Mouse (Mus musculus): ENCODE measurements around the gene Zfp821. TPM values are rescaled to one million over a fixed set of nuclear protein-coding genes. Genes with fewer than 3 reads are reported as not detected.

Zfp821 gene
- total and polyA plus RNA-seq, 2 experiments: 0.73 to 1.8 TPM

- WGBS: 90% methylated on average over 6 of the region's 6 CpGs
- H3K79me2 ChIP-seq (ENCODE audit: control insufficient read depth, insufficient read depth, low read length): no peaks in the 10 kb centered on the region
- no peak overlapping the region for H3K9ac ChIP-seq (ENCODE audit: low read depth, low read length)
- TF ChIP-seq POLR2A (IDR thresholded peaks at IDR 0.05; ENCODE audit: extremely low read depth, insufficient read depth, low read length) (no peak), CTCF (IDR thresholded peaks at IDR 0.05; ENCODE audit: low read depth, low read length) (no peak)
- H3K4me1 ChIP-seq (ENCODE audit: control insufficient read depth, insufficient read depth, low read length): no peaks in the 10 kb centered on the region; the same call in 1 of the 2 replicates
- H3K27ac ChIP-seq (replicated peaks; ENCODE audit: insufficient read depth, low read depth, low read length): no peak overlapping the region
- DNase-seq (ENCODE audit: extremely low read depth, low read depth, low spot score): no peak
- H3K4me3 ChIP-seq (ENCODE audit: insufficient read depth, low read depth, low read length): no peak overlapping the region
- H3K27me3 ChIP-seq (ENCODE audit: control insufficient read depth, insufficient read depth, low read length): no peaks in the 10 kb centered on the region
- H3K36me3 ChIP-seq (ENCODE audit: control insufficient read depth, insufficient read depth, low read length): no peaks in the 10 kb centered on the region
Observed at GRCm38 (mm10) chr8:109764031-109764430, 58.7 kb downstream of the Zfp821 start.

- peak; percentile 58 for DNase-seq (ENCODE audit: extremely low read depth, low read depth, low spot score)
- Histone ChIP-seq H3K4me1 (ENCODE audit: control insufficient read depth, insufficient read depth, low read length) (no peaks in the 10 kb centered on the region), H3K27ac (replicated peaks; ENCODE audit: insufficient read depth, low read depth, low read length) (no peak overlapping the region; the same call in 1 of the 2 replicates), H3K79me2 (ENCODE audit: control insufficient read depth, insufficient read depth, low read length) (no peaks in the 10 kb centered on the region), H3K36me3 (ENCODE audit: control insufficient read depth, insufficient read depth, low read length) (no peaks in the 10 kb centered on the region), H3K4me3 (ENCODE audit: insufficient read depth, low read depth, low read length) (peak overlapping the region; percentile 33; the same call in 1 of the 2 replicates), H3K9ac (ENCODE audit: low read depth, low read length) (peak overlapping the region; percentile 47; the same call in 1 of the 2 replicates), H3K27me3 (ENCODE audit: control insufficient read depth, insufficient read depth, low read length) (no peaks in the 10 kb centered on the region)
- TF ChIP-seq POLR2A (IDR thresholded peaks at IDR 0.05; ENCODE audit: extremely low read depth, insufficient read depth, low read length) (no peak), CTCF (IDR thresholded peaks at IDR 0.05; ENCODE audit: low read depth, low read length) (no peak)
- 51% methylated on average over 7 of the region's 7 CpGs for WGBS
Observed at GRCm38 (mm10) chr8:109766081-109766480, 60.7 kb downstream of the Zfp821 start.

GRCm38 (mm10) chr8:109773154-109773553, 67.8 kb downstream of the Zfp821 start:
- no peak overlapping the region for H3K9ac ChIP-seq (ENCODE audit: low read depth, low read length)
- DNase-seq (ENCODE audit: extremely low read depth, low read depth, low spot score): no peak
- H3K27ac ChIP-seq (replicated peaks; ENCODE audit: insufficient read depth, low read depth, low read length): no peak overlapping the region
- H3K36me3 ChIP-seq (ENCODE audit: control insufficient read depth, insufficient read depth, low read length): no peaks in the 10 kb centered on the region
- H3K4me1 ChIP-seq (ENCODE audit: control insufficient read depth, insufficient read depth, low read length): no peaks in the 10 kb centered on the region
- no peaks in the 10 kb centered on the region for H3K27me3 ChIP-seq (ENCODE audit: control insufficient read depth, insufficient read depth, low read length)
- H3K4me3 ChIP-seq (ENCODE audit: insufficient read depth, low read depth, low read length): no peak overlapping the region
- H3K79me2 ChIP-seq (ENCODE audit: control insufficient read depth, insufficient read depth, low read length): no peaks in the 10 kb centered on the region
- 68% methylated on average over 3 of the region's 3 CpGs for WGBS
- TF ChIP-seq POLR2A (IDR thresholded peaks at IDR 0.05; ENCODE audit: extremely low read depth, insufficient read depth, low read length) (no peak), CTCF (IDR thresholded peaks at IDR 0.05; ENCODE audit: low read depth, low read length) (no peak)

Other genes starting within 250 kb of the Zfp821 start
- gene Pmfbp1, start 211.5 kb upstream of the Zfp821 start, total RNA-seq (2014; rRNA removed): not detected in 2 replicates
- 0.02 TPM in 1 of 2 replicates, not detected in the other for gene Pmfbp1, start 211.5 kb upstream of the Zfp821 start, polyA plus RNA-seq (2012; rRNA removed)
- gene Dhx38, start 139.7 kb upstream of the Zfp821 start, total RNA-seq (2014; rRNA removed): 6.9 and 8.7 TPM in 2 replicates
- 8.3 and 10.2 TPM in 2 replicates for gene Dhx38, start 139.7 kb upstream of the Zfp821 start, polyA plus RNA-seq (2012; rRNA removed)
- gene Txnl4b, start 139.7 kb upstream of the Zfp821 start, total RNA-seq (2014; rRNA removed): 9.7 and 9.9 TPM in 2 replicates
- 5.3 and 6.6 TPM in 2 replicates for gene Txnl4b, start 139.7 kb upstream of the Zfp821 start, polyA plus RNA-seq (2012; rRNA removed)
- 2,096 and 2,327 TPM in 2 replicates for gene Hp, start 126.4 kb upstream of the Zfp821 start, total RNA-seq (2014; rRNA removed)
- gene Hp, start 126.4 kb upstream of the Zfp821 start, polyA plus RNA-seq (2012; rRNA removed): 2,417 and 2,600 TPM in 2 replicates
- gene Dhodh, start 96.9 kb upstream of the Zfp821 start, total RNA-seq (2014; rRNA removed): 7.5 and 10.9 TPM in 2 replicates
- 12.0 and 14.0 TPM in 2 replicates for gene Dhodh, start 96.9 kb upstream of the Zfp821 start, polyA plus RNA-seq (2012; rRNA removed)
- gene Pkd1l3, start 91.0 kb upstream of the Zfp821 start, total RNA-seq (2014; rRNA removed): 0.07 TPM in 1 of 2 replicates, not detected in the other
- not detected in 2 replicates for gene Pkd1l3, start 91.0 kb upstream of the Zfp821 start, polyA plus RNA-seq (2012; rRNA removed)
- 31.8 and 31.9 TPM in 2 replicates for gene Ist1, start 12.3 kb upstream of the Zfp821 start, total RNA-seq (2014; rRNA removed)
- 24.6 and 26.1 TPM in 2 replicates for gene Ist1, start 12.3 kb upstream of the Zfp821 start, polyA plus RNA-seq (2012; rRNA removed)
- gene Atxn1l, start 32.2 kb downstream of the Zfp821 start, total RNA-seq (2014; rRNA removed): 6.3 and 7.5 TPM in 2 replicates
- gene Atxn1l, start 32.2 kb downstream of the Zfp821 start, polyA plus RNA-seq (2012; rRNA removed): 5.9 and 6.2 TPM in 2 replicates
- 54.8 and 57.8 TPM in 2 replicates for gene Ap1g1, start 73.0 kb downstream of the Zfp821 start, total RNA-seq (2014; rRNA removed)
- 28.0 and 28.2 TPM in 2 replicates for gene Ap1g1, start 73.0 kb downstream of the Zfp821 start, polyA plus RNA-seq (2012; rRNA removed)
- gene Phlpp2, start 163.0 kb downstream of the Zfp821 start, total RNA-seq (2014; rRNA removed): 0.92 and 1.3 TPM in 2 replicates
- 0.76 and 1.2 TPM in 2 replicates for gene Phlpp2, start 163.0 kb downstream of the Zfp821 start, polyA plus RNA-seq (2012; rRNA removed)